Mouse (Mus musculus): ENCODE measurements at regions not wholly inside any gene's neighbourhood (a gene's known extent, or its start where the extent isn't known, plus 50 kb on each side); places are given as distances from the start of the nearest gene placed in this dataset.

- no peak for DNase-seq (ENCODE audit: low read depth, low spot score)
Measured at GRCm38 (mm10) chr9:52379031-52379430, 210.7 kb upstream of the Zc3h12c start.

GRCm38 (mm10) chr9:52377761-52378160 lies 209.4 kb upstream of the Zc3h12c start:
- DNase-seq (ENCODE audit: low read depth, low spot score), result no peak

- no peak for DNase-seq (ENCODE audit: low read depth, low spot score)
Measured at GRCm38 (mm10) chr9:52376914-52377313, 208.5 kb upstream of the Zc3h12c start.

- no peak for DNase-seq (ENCODE audit: low read depth, low spot score)
Measured at GRCm38 (mm10) chr9:52371296-52371695, 202.9 kb upstream of the Zc3h12c start.

GRCm38 (mm10) chr9:52368911-52369310 lies 200.5 kb upstream of the Zc3h12c start:
- DNase-seq (ENCODE audit: low read depth, low spot score), result peak; percentile 27

- DNase-seq (ENCODE audit: low read depth, low spot score), result no peak
Measured at GRCm38 (mm10) chr9:52368080-52368479, 199.7 kb upstream of the Zc3h12c start.

GRCm38 (mm10) chr9:52366046-52366445 lies 197.7 kb upstream of the Zc3h12c start:
- no peak for DNase-seq (ENCODE audit: low read depth, low spot score)

GRCm38 (mm10) chr9:52361599-52361998 lies 193.2 kb upstream of the Zc3h12c start:
- no peak for DNase-seq (ENCODE audit: low read depth, low spot score)

GRCm38 (mm10) chr9:52359416-52359815 lies 191.0 kb upstream of the Zc3h12c start:
- DNase-seq (ENCODE audit: low read depth, low spot score), result no peak

GRCm38 (mm10) chr9:52356549-52356948 lies 188.2 kb upstream of the Zc3h12c start:
- DNase-seq (ENCODE audit: low read depth, low spot score), result no peak

- DNase-seq (ENCODE audit: low read depth, low spot score), result no peak
Measured at GRCm38 (mm10) chr9:52355187-52355982, 187.0 kb upstream of the Zc3h12c start.

GRCm38 (mm10) chr9:52348536-52349527 lies 180.5 kb upstream of the Zc3h12c start:
- DNase-seq (ENCODE audit: low read depth, low spot score), result no peak

GRCm38 (mm10) chr9:52344177-52344877 lies 176.0 kb upstream of the Zc3h12c start:
- no peak for DNase-seq (ENCODE audit: low read depth, low spot score)

- DNase-seq (ENCODE audit: low read depth, low spot score), result no peak
Measured at GRCm38 (mm10) chr9:52341029-52341428, 172.7 kb upstream of the Zc3h12c start.

- DNase-seq (ENCODE audit: low read depth, low spot score), result no peak
Measured at GRCm38 (mm10) chr9:52337786-52338322, 169.5 kb upstream of the Zc3h12c start.

- DNase-seq (ENCODE audit: low read depth, low spot score), result no peak
Measured at GRCm38 (mm10) chr9:52334767-52335166, 166.4 kb upstream of the Zc3h12c start.

GRCm38 (mm10) chr9:52333884-52334283 lies 165.5 kb upstream of the Zc3h12c start:
- no peak for DNase-seq (ENCODE audit: low read depth, low spot score)

- no peak for DNase-seq (ENCODE audit: low read depth, low spot score)
Measured at GRCm38 (mm10) chr9:52331748-52332147, 163.4 kb upstream of the Zc3h12c start.

GRCm38 (mm10) chr9:52330652-52331051 lies 162.3 kb upstream of the Zc3h12c start:
- no peak for DNase-seq (ENCODE audit: low read depth, low spot score)

GRCm38 (mm10) chr9:52324347-52324746 lies 156.0 kb upstream of the Zc3h12c start:
- DNase-seq (ENCODE audit: low read depth, low spot score), result no peak

- DNase-seq (ENCODE audit: low read depth, low spot score), result no peak
Measured at GRCm38 (mm10) chr9:52323757-52324156, 155.4 kb upstream of the Zc3h12c start.

All from retina, postnatal 7 days (tissue).